Mouse (Mus musculus) liver, postnatal 0 days (tissue): Measurements from ENCODE around the gene Papolg.

Source experiments
- CTCF ChIP-seq: sonication (generic); IDR thresholded peaks from 2 replicates; pipeline ENCODE4 v1.5.1; 2016; ENCODE audit warnings: antibody characterized with exemption, low read depth
- EP300 ChIP-seq: IDR thresholded peaks from 2 replicates; pipeline ENCODE4 v1.6.1; 2016; ENCODE audit warnings: antibody characterized with exemption, low read depth, mild to moderate bottlenecking

GRCm38 (mm10) chr11:23927643-23928042, 32.6 kb upstream of the Papolg start:
- TF ChIP-seq CTCF (no peak), EP300 (no peak)
